Mouse (Mus musculus): Measurements from ENCODE around the gene Zfp110. TPM values are rescaled to one million over a fixed set of nuclear protein-coding genes. Genes with fewer than 3 reads are reported as not detected.
"Not testable (repeated sequence)": the region's sequence is repeated elsewhere in the genome, so short reads cannot be mapped to it uniquely, and the experiment has no call there.

Gene Zfp110
- 10 to 100 TPM; 17.4 to 20.9 TPM for total RNA-seq (2021)

DNA sequence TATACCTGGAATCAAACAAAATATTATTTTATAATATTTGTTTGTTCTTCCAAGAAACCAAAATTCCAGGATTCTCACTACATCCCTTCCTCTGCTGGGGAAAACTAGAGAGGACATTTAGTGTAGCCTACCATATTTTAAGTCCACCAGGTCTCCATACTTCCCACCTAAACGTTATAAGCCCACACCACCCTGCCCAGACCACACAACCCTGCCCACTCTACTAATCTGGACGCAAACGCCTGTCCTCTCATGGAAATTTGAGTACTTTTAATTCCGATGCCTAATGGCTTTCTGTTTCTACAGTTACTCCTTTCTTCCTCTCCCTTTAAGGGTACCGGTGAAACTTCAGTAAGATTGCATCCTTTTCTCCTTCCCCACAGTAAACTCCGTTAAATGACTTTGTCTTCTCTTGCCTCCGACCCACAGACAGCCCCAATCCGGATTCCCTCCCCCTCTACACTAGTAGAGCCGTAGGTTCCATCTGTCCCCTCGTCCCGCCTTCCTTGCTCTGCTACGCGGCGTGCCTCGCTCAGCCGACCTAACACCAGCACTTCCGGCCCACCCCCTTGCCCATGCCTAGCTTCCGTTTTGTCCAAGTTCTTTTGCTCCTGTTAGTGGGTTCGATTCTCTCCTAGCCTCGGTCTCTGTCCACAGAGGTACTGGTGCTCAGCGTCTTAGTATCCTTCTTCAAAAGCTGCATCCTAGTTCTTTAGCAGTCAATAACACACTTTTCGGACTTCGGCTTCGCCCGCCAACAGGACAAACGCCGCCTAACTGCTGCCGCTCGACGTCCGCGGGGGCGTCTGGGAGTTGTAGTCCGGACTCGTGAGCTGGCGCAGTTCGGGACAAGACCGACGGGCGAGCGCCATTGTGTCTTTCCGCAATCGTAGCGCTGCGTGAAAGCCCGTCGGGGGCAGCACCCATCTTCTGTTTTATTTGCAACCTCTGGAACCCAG lies at the start of gene Zfp110:
Gene Zfp110, plus strand, starts transcription at position 600 of the 959 bp plus-strand sequence.
- peak; percentile 94 to 95 for DNase-seq
- intact Hi-C loops (cut with DNase I): loop anchor here (2.0 to 5.0 kb wide), 3 partner anchors 16 to 342 kb away; partner anchors contain the start of genes Zfp128 and Zfp329

DNA sequence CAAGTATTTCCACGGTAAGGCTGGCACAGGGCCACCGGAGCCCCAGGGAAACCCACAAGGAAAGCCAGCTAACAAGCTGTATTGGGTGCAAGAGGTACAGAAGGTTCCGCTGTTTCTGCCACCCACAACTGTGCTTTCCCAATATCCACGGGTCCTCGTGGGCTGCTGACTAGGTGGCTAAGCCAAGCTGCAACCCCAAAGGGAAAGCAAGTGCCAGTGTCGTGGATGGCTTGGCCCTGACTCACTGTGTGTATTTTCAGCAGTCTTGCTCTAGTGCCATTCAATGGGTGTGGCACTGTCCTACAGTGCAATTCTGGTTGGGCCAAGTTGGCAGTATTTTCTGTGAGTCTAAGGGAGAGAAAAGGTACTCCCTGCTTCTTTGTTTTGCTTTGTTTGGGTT lies 47.2 kb upstream of the Zfp110 start:
- DNase-seq: no peak
- intact Hi-C loops (cut with DNase I): no loop called here

DNA sequence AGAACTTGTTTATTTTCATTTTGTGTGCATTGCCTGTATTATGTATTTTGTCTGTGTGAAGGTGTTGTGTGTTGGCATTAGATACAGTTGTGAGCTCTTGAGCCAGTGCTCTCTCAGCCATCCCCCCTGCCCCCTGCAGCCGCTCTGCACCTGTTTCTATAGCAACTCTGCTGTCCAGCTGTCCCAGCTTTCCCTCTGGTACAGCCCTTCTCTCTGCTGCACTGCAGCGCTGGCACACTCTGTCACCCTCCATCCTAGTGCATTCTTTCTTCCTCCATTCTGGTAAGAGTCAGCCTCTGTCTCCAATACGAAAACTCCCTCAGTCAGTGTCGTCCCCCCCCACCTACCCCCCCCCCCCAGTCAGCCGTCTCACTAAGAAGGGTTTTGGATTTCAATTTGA lies 46.5 kb upstream of the Zfp110 start:
- no peak for DNase-seq
- intact Hi-C loops (cut with DNase I): no loop called here

DNA sequence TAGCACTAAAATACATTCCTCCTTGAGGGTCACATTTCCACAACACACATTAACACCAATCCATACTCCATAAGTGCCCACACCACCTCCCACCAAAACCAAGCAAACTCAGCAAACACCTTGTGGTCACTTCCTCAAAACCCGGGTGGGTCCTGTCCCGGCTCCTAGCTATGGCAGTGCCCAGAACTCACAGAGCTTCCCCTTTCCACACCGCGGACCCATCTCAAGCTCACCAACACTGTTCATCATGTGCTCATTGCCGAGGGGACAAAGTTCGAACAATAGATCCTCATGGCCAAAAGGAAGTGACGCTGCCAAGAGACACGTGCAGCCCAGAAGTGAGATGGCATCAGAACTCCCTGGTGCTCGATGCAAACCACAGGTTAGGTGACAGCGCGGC lies 41.9 kb upstream of the Zfp110 start:
- intact Hi-C loops (cut with DNase I); DNase-seq: not testable (repeated sequence)

DNA sequence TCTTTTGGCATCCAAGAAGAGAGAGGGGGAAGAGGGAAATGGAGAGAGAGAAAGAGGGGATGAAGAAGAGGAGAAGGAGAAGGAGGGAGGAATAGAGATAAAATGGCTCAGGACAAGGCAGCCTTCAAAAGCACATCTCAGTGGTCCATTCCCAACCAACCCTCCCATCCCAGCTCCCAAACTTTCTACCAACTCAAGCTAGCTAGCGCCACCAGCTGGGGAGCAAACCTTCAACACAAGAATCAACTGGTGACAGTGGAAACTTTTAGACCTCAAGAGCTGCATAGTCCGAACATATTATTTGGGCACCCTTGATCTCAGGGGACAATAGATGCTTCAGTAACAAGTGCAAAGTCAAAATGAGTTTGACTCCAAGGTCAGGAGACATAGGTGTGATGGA lies 36.6 kb upstream of the Zfp110 start:
- DNase-seq: no peak
- intact Hi-C loops (cut with DNase I): no loop called here

DNA sequence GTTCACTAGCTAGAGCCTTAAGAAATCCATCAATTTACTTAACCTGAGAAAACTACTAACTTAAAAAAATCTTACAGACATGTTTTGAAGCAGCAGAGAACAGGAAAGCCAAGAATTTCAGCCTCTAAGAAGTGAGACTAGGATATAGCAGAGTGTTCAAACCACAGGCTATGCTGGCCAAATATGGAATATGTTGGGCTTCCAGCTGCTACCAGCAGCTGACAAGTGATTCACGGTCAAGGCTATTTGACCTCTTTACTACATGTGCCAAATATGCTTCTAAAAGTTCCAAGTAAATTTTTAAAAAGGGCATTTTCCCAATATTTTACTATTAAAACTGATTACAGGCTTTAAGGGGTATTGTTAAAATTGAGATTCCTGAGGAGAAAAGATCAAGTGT lies 35.0 kb upstream of the Zfp110 start:
- intact Hi-C loops (cut with DNase I): no loop called here
- DNase-seq: no peak

DNA sequence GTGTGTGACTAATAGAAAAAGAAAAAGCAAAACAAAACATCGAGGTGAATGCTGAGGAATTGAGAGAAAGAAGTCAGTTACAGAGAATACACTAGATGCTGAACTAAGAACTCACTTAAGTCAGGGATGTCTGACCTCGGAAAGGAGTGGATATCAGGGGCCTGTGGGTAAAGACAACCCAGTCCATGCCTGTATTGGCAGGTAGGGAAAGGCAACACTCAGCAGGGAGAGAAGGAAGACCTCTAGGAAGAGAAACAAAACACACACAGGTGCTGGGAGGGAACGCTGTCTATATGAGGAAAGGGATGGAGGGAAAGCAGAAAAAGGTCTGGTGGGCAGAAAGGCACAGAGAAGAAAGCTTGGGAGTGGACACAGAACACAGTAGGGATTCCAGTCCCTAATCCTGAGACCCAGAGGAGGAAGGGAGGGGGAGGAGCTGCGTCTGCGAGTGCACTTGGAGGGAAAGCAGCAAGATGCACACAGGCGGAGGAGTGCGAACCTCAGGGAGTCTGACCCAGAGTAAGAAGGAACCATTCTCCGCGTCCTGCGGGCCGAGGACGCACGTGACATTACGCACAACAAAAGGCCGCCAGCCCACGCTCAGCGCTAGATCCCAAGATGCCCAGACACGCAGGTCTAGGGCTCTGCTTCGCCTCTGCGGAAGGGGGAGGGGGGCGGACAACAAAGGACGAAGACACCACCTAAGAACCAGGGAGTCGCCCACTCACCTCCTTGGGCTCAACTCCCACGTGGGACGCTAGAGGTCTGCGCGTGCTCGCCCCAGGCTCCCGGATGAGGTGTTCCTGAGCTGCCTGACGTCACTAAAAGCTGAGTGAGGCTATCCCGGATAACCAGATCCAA lies 31.5 kb upstream of the Zfp110 start, which contains the start of gene Zscan18:
Gene Zscan18, minus strand, starts transcription at position 770 of the 861 bp plus-strand sequence.
- peak; percentile 77 to 80 for DNase-seq

DNA sequence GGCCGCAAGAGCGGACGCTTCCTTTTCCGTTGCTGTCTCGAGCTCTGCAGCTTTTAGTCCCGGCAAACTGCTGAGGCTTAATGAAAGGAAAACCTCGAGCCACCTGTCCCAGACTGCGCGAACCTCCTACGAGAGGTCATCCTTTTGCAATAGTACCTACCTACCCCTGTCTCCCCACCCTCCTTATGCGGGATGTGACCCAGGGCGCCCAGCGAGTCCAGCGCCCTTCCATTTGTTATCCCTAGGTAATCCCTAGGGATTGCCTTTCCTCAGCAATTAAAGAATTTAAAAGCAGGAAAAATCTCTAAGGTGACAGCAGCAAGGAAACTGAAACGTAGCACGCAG lies 30.9 kb upstream of the Zfp110 start:
- intact Hi-C loops (cut with DNase I): loop anchor here (5.0 kb wide), 1 partner anchor 79 kb away; the partner anchor contains the start of gene Zfp128
- no peak for DNase-seq

More for the DNA sequence above, 31.5 kb upstream of the Zfp110 start, which contains the start of gene Zscan18:
- intact Hi-C loops (cut with DNase I): loop anchor here (5.0 kb wide), 1 partner anchor 79 kb away; the partner anchor contains the start of gene Zfp128

DNA sequence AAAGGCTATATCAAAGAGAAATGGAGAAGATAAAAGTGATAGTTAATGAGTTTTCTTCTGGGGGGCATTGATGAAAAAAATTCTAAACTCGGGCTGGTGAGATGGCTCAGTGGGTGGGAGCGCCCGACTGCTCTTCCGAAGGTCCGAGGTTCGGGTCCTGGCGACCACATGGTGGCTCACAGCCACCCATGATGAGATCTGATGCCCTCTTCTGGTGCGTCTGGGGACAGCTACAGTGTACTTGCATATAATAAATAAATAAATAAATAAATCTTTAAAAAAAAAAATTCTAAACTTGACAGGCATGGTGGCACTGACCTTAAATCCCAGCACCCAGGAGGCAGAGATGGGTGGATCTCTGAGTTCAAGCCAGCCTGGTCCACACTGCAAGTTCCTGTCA lies 19.0 kb upstream of the Zfp110 start:
- intact Hi-C loops (cut with DNase I): no loop called here
- no peak for DNase-seq

DNA sequence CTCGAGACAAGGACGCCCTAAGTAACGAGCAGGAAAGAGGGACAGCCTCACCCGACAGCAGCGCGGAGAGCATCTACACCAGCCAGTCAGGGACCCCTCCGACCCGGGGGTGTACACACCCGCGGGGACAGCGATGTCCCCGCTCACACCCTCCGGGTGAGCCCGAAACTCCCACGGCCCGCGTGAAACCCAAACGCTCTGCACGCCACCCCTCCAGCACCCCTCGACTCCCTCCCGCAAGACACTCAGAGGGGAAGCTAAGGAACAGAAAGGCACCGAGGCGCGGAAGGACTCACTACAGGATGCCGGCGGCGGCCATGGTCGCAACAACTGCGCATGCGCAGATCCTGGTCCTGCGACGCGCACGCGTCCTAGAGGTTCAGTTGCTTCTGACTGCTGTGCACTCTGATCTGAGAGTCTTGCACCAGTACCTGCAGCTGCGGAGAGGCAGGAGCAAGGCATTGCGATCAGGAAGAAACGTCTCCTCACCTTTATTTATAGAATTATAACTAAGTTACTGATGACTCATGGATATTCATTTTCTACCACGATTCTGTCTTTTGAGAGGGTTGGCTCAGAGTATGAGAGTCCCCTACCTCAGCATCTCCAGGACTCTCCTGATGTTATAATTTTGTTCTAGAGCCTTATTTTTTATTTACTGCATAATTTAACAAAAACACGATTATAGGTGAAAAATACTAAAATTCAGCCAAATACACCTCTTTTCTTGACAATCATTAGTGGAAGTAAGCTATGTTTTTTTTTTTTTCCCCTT lies 15.9 kb upstream of the Zfp110 start, which contains the start of gene Zfp329:
Gene Zfp329, minus strand, starts transcription at position 338 of the 775 bp plus-strand sequence.
- peak; percentile 93 to 94 for DNase-seq
- intact Hi-C loops (cut with DNase I): loop anchor here (2.0 kb wide), 1 partner anchor 16 kb away; the partner anchor contains the start of gene Zfp110

DNA sequence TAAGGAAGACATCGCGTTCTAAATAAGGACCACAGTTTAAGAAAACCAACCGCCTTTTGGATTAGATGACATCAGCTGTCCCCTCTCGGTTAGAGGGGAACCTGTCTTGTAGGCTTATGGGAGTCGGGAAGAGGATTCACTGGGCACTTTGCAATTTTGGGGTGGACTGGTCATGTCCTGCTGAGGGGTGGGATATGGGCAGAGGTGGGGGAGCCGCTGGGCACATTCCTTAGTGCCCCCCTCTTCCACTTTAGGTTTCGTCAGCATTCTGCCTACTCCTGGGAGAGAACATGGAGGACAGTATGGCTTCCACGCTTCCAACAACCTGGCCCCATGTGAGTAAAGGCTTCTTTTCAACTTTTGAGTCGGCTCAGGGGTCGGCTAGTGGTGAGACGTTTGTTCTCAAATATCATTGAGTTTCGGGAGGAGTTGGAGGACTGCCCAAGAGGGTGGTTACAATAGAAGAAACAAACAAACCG lies 671 bp downstream of the Zfp110 start:
- intact Hi-C loops (cut with DNase I): loop anchor here (2.0 to 5.0 kb wide), 3 partner anchors 16 to 343 kb away; partner anchors contain the start of genes Zfp128 and Zfp329
- peak; percentile 34 to 53 for DNase-seq

DNA sequence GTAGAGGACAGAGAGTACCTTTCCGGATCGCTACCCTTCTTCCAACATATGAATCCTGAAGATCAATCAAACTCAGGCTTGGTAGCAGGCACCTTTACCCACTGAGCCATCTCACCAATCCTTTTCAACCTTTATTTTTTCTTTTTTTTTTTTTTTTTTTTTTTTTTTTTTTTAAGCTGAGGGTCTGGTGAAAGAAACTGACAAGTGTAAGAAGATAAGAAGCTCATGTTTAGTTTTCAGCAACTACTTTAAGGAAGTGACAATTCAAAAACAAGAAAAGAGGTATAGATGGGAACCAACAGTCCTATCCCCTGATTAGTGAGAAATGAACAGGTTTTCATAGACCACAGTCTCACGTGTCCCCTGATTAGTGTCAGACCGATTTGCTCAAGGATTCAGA lies 1.2 kb downstream of the Zfp110 start:
- intact Hi-C loops (cut with DNase I): loop anchor here (2.0 to 5.0 kb wide), 3 partner anchors 17 to 343 kb away; partner anchors contain the start of genes Zfp128 and Zfp329
- DNase-seq: no peak

DNA sequence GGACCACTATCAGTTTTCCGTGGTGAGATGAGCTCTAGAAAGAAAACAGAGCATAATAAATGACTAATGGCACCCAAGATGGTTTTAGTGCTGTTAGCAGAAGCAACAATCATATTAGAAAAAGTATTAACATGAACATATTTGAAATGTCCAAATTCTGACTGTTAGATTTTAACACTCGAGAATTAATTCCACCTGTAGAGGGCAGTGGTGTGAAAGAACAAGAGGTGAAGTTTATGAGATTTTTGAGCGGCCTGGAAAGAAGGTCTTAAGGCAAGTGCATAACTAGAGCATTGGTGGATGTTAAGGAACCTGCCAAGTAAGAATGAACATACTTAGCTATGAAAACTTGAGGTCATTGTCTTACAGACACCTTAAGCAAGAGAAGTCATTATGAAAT lies 39.7 kb downstream of the Zfp110 start:
- DNase-seq: peak; percentile 14 to 54
- intact Hi-C loops (cut with DNase I): no loop called here

DNA sequence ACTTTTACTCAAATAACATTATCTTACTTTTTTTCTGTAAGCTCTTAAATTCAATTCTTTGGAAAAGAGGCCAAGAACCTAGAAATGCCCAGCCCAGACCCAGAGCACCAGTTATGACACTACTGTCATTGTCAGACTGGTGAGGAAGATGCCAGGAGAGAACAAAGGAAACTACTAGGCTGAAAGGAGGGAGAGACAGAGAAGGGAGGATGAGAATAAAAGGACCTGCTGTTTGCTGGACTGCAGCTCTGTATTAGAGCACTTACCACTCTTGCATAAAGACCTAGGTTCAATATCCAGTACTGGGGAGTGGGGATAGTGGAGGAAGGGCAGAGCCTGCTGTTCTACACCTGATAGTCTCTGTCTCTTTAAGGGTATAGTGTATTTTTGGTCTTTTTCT lies 45.5 kb downstream of the Zfp110 start:
- intact Hi-C loops (cut with DNase I): loop anchor here (2.0 to 10.0 kb wide), 3 partner anchors 45 to 395 kb away; partner anchors contain the start of genes Lig1, Zfp110, Zscan18 and Zswim9
- no peak for DNase-seq

DNA sequence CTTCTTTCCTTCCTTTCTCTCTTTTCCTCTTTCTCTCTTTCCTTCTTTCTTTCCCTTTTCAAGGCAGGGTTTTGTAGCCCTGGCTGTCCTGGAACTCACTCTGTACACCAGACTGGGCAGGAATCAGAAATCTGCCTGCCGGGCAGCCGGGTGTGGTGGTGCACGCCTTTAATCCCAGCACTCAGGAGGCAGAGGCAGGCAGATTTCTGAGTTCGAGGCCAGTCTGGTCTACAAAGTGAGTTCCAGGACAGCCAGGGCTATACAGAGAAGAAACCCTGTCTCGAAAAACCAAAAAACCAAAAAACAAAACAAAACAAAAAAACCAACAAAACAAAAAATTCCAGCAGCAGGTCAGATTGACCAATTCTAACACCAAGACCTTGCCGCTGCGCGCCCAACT lies 45.9 kb downstream of the Zfp110 start:
- intact Hi-C loops (cut with DNase I): loop anchor here (2.0 to 10.0 kb wide), 3 partner anchors 46 to 394 kb away; partner anchors contain the start of genes Lig1, Zfp110, Zscan18 and Zswim9
- not testable (repeated sequence) for DNase-seq

DNA sequence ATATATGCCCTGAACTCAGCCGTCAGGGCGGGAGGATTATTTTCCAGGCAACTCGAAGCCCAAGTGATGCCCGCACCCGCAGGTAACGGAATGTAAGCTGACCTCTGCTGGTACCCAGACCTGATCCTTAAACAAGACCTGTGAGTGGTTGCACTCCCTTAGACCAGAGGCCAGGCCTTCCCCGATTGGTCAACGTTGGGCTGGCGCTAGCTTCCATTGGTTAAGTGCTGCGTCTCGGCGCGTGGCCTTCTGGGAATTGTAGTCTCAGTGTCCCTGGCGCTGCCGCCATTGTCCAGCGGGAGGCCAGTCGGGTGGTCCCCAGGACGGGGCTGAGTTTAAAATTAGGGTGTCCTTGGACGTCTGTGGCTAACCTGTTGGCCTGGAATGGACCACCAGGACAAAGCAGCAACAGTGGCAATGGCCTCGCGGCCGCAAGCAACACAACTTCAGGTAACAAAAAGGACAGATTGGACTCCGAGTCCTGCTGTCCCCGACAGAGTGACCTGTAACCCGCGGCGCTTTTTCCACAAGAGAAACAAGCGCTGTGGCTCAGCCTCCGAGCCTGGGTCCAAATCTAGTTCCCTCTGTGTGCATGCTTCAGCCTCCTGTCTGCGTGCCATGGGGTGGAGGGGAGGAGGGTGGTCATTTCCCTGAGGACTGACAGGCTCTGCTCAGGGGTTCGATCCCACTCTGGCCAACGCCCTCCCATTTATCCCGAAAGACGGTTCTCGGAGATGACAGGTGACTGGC lies 46.5 kb downstream of the Zfp110 start, which contains the start of gene Zfp128:
Gene Zfp128, plus strand, starts transcription at position 267 of the 750 bp plus-strand sequence.
- peak; percentile 96 to 97 for DNase-seq
- intact Hi-C loops (cut with DNase I): loop anchor here (2.0 to 10.0 kb wide), 3 partner anchors 46 to 394 kb away; partner anchors contain the start of genes Lig1, Zfp110, Zscan18 and Zswim9

DNA sequence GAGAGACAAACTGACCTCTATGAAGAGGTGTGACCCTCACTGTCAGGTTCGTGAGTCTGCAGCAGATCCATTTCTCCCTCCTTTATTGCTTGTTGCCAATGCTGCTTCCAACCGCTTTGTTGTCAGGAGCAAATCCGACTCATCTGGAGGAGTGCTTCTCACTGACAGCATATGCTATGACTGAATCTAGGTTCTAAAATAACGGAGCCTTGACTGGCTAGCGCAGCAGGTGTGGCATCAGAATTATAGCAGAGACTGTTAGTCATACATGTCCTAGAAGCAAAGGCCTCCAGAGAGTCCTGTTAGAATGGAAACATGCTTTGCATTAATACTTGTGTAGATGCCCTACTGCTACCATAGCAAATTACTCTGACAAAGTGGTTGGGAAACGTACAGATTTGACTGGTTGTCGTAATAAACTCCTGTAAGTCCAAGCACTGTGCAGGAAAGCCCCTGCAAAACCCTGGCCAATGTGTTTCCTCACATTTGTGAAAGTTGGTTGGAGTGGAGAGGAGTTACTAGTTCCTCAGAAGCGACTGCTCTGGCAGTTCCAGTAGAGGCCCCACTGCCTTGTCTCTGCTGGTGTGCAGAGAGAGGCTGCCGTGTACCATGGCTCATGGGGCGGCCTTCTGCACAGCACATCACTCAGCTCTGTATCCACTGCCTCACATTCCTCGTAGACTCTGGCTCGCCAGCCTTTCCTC lies 52.2 kb downstream of the Zfp110 start:
- intact Hi-C loops (cut with DNase I): loop anchor here (10.0 kb wide), 1 partner anchor 388 kb away; the partner anchor contains the start of genes Lig1 and Zswim9
- no peak for DNase-seq

DNA sequence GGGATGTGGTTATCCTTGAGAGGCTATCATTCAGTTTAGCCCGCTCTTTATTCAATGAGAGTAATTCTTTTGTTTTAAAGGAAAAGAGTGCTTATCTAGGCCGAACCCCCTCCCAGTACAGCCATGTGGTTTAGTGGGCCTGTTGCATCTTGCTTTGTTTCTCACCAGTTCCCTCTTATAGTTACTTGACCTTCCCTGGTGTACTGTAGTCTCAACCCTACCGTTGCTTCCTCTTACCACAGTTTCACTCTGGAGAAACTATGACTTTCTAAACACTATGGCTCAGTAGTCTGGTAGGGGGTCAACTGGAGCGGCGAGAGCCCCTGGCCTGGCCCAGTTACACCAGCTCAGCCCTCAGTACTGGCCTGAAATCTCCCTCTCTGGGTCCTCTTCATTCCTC lies 53.0 kb downstream of the Zfp110 start:
- intact Hi-C loops (cut with DNase I): loop anchor here (10.0 kb wide), 1 partner anchor 387 kb away; the partner anchor contains the start of genes Lig1 and Zswim9
- DNase-seq: no peak
